Mouse (Mus musculus): ENCODE measurements around the gene Apoc3. TPM values are rescaled to one million over a fixed set of nuclear protein-coding genes. Genes with fewer than 3 reads are reported as not detected.
A peak's percentile ranks its signal among the peaks of the same experiment; 100 is the strongest.

Apoc3 gene
- polyA plus RNA-seq, 1 experiment: 4,906 TPM

DNA sequence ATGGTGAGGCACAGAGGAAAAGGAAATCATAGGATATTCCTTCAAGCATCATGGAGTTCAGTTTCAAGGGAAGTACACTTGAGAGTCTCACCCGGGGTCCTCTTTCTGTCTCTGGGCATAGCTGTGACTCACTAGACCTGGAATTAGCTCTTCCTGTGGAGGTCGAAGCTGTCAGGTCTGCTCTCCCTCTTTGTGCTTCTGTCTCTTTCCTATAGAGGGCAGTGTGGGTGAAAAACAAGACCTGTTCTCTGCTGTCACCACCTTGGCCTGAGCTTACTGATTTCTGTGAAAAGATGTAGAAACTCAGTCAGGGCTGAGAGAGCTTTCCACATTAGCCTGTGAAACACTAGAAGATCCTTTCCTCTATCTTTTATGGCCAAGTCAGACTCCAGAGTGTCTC, 50.2 kb downstream of the Apoc3 start:
- Histone ChIP-seq H3K4me1 (ENCODE audit: control insufficient read depth, insufficient read depth, insufficient read length, low read length) (no peaks in the 10 kb centered on the region), H3K36me3 (ENCODE audit: control insufficient read depth, insufficient read depth, low read length) (peaks cover 1% of the 10 kb centered on the region; the same call in 1 of the 2 replicates), H3K4me3 (ENCODE audit: low read depth, low read length) (no peak overlapping the region), H3K27me3 (ENCODE audit: control insufficient read depth, insufficient read depth, low read length) (no peaks in the 10 kb centered on the region), H3K27ac (ENCODE audit: insufficient read depth, low read depth, low read length) (peak overlapping the region; percentile 18; the same call in 1 of the 2 replicates)
- WGBS: 20% methylated on average over 2 of the region's 2 CpGs
- TF ChIP-seq POLR2A (IDR thresholded peaks at IDR 0.05; ENCODE audit: low read depth, low read length) (no peak), CTCF (IDR thresholded peaks at IDR 0.05; ENCODE audit: extremely low read depth, insufficient read length, insufficient replicate concordance, low read depth, low read length) (peak; percentile 40; the same call in 1 of the 2 replicates)

DNA sequence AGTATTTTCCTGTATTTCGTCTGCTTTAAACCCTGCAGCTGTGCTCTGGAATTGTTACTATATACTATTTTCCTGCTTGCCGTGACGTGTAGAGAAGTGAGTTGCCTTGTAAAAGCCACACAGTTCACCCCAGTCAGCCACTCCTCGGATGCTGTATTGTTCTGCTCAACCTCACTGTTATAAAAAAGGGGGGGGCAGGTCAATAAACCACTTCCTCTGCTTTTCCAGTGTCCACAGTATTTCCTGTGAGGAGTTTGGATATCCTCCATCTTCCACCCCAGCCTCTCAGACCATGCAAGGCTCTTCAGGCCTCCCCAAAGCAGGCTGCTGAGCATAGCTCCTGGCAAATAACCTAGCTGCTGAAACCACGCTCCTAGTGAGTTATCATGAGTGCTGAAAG, 50.9 kb downstream of the Apoc3 start:
- no peaks in the 10 kb centered on the region for H3K4me1 ChIP-seq (ENCODE audit: control insufficient read depth, insufficient read depth, insufficient read length, low read length)
- no peak overlapping the region for H3K4me3 ChIP-seq (ENCODE audit: low read depth, low read length)
- H3K36me3 ChIP-seq (ENCODE audit: control insufficient read depth, insufficient read depth, low read length): peaks cover 1% of the 10 kb centered on the region; the same call in 1 of the 2 replicates
- H3K27me3 ChIP-seq (ENCODE audit: control insufficient read depth, insufficient read depth, low read length): no peaks in the 10 kb centered on the region
- 0 out of 2 replicates have a peak overlapping the region, but pooled peaks have one; percentile 18 for H3K27ac ChIP-seq (ENCODE audit: insufficient read depth, low read depth, low read length)
- WGBS: 68% methylated on average over 5 of the region's 5 CpGs
- no peak for TF ChIP-seq CTCF (IDR thresholded peaks at IDR 0.05; ENCODE audit: extremely low read depth, insufficient read length, insufficient replicate concordance, low read depth, low read length)
- no peak for TF ChIP-seq POLR2A (IDR thresholded peaks at IDR 0.05; ENCODE audit: low read depth, low read length)

Other genes starting within 250 kb of the Apoc3 start
- 2.5 and 12.8 TPM in 2 replicates for gene Pafah1b2, start 222.9 kb downstream of the Apoc3 start, polyA plus RNA-seq (2012; rRNA removed)
- gene Sik3, start 222.8 kb downstream of the Apoc3 start, polyA plus RNA-seq (2012; rRNA removed): 9.2 and 14.5 TPM in 2 replicates
- 3,178 and 15,923 TPM in 2 replicates for gene Apoa1, start 7.1 kb downstream of the Apoc3 start, polyA plus RNA-seq (2012; rRNA removed)
- gene Apoa4, start 5.1 kb upstream of the Apoc3 start, polyA plus RNA-seq (2012; rRNA removed): 2,388 and 5,196 TPM in 2 replicates
- 0.88 and 1.1 TPM in 2 replicates for gene Apoa5, start 33.0 kb upstream of the Apoc3 start, polyA plus RNA-seq (2012; rRNA removed)
- gene Zpr1, start 37.4 kb upstream of the Apoc3 start, polyA plus RNA-seq (2012; rRNA removed): 6.4 and 11.2 TPM in 2 replicates
- gene Bud13, start 47.4 kb upstream of the Apoc3 start, polyA plus RNA-seq (2012; rRNA removed): 4.1 and 7.0 TPM in 2 replicates
- gene 4931429L15Rik, start 84.3 kb upstream of the Apoc3 start, polyA plus RNA-seq (2012; rRNA removed): not detected in 2 replicates